Mouse (Mus musculus): ENCODE measurements around the gene Npy1r. TPM values are rescaled to one million over a fixed set of nuclear protein-coding genes. Genes with fewer than 3 reads are reported as not detected.
A peak's percentile ranks its signal among the peaks of the same experiment; 100 is the strongest.

The Npy1r gene
- total RNA-seq (2021) = 10 to 100 TPM; 32.1 to 33.6 TPM

DNA sequence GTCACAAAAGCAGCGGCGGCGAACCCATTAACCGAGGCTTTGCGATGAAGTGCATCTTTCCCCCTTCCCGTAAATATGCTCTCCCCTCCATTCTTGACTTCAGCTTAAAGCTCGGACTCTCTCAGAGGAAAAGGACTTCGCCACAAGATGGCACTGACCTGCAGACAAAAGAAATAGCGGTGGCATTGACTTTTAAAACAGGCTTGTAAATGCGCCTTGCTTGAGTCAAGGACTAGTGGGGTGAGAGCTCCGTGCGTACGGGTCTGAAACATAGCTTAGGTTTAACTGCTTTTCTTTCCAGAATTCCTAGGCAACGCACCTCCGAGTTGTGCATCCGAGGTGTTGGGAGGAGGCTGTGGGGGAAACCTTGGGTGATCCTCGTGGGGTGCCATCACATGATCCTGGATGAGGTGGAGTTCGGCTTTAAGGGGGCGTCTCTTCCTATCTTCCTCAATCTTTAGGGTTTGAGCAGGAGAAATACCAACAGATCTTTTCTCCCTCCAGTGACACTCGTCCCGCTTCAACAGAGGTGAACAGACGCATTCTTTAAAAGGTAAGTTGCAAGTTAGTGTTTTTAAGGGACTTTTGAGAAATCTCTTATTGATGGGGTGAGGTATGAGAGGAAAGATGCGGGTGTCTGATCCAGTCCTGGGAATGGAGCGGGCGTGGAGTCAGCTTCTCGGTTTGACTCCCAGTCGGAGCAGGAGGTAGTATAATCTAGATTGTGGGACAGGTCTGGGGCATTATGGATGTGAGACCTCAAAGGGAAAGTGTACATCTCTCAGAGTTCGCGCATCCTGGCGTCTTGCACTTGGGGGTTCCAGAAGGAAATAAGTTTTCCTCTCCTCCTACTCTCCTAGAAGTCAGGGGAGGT is at the start of gene Npy1r:
Gene Npy1r (plus strand): TSS at position 223 of the 874 bp plus-strand sequence.
- DNase-seq = peak; percentile 44
- intact Hi-C loops (cut with DNase I) = loop anchor here (5.0 kb wide), 2 partner anchors 630 to 700 kb away; no protein-coding TSS in a partner anchor

DNA sequence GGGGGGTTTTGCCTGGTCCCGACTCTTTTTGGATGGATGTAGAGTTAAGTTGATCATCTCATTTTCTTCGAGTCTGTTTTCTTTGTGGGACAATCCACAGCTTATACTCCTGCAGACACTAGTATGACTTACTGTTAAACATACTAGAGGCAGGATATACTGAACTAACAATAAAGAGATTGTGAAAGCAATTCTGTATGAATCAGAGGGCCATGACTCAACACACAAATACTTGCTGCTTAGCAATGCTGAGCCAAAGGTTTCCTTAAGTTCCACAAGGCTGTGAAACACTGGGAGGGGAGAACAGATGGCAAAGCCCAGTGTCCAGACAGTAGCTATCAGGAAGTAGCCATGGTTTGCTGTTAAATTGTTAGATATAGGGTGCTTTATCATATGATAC is 15.7 kb upstream of the Npy1r start:
- intact Hi-C loops (cut with DNase I) = no loop called here
- DNase-seq = no peak

DNA sequence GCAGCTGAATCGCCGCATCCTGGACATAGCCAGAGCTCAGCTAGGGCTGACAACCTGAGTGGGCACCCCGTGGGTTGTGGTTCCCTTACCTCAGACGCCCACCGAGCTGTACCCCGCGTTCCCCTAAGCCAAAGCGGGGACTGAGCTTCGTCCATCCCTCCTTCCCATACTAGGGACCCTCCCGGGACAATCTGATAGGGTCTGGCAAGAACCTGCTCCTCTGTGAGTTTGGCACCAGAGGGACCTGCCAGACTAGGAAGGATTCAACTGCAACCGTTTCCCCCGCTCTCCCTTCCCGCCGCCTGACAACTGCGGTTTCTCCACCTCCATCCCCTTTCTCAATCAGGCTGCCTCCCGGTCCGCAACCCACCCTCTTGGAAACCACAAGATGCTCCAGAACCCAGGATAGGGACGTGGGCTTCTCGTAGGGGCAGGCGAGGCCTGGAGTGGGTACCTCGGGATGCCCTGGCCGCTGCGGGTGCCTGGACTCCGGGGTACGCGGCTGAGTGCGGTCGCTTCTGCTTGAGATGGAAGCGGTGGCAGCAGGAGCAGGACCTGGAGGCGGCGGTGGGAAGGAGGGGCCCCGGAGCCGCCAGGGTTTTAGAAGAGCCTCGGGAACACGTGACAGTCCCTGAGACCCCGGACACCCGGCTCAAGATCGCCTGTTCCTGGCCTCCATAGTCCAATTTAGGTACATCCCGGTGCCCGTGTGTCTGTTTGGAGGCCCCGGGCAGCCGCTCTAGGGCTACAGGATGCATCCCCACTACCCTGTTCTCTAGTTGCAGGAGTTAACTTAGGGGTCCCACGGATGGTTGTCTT is 9.3 kb upstream of the Npy1r start, which contains the start of gene Npy5r:
Gene Npy5r (minus strand): TSS at position 618 of the 819 bp plus-strand sequence.
- DNase-seq = peak; percentile 38
- intact Hi-C loops (cut with DNase I) = no loop called here

GRCm38 (mm10) chr8:66688395-66688794 is 8.6 kb upstream of the Npy1r start:
- no peak for DNase-seq
- intact Hi-C loops (cut with DNase I) = no loop called here

DNA sequence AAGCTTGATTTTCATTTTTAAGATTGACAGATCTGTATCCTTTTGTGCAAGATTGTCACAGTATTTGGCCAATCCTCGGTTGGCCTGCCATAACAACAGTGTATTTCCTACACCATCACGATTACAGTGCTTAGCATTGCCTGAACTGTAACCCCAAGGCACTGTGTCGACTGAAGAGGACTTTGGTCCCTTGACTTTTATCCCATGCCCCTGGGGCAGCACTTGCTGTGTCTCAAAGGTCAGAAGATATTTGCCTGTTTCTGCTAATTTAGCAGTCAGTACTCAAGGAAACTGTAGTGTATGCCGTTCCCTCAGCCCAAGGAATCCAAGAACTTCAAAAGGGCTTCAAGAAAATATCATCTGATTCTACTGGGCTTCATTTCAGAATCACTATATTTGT is 8.2 kb upstream of the Npy1r start:
- intact Hi-C loops (cut with DNase I) = no loop called here
- no peak for DNase-seq

- intact Hi-C loops (cut with DNase I) = no loop called here
- DNase-seq = no peak
These were observed 6.6 kb upstream of the Npy1r start for GRCm38 (mm10) chr8:66690402-66690801.

DNA sequence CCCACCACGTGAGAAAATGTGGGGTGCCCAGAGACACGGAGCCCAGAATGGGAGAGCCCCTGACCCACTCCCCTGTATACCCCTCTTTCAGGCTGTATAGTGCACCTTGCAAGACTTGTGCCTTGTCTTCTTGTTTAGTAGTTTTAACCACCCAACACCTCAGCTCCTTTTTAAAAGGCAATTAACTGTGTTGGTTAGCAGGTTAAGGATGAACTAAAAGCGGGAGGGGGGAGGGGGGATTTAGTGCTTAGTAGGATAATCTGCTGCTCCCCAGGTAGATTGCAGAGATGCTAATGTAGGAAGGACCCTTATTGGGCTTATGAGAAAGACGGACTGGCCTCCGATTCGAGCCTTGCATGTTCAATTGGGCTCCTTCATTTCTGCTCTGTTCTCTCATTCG is 1.0 kb downstream of the Npy1r start:
- intact Hi-C loops (cut with DNase I) = loop anchor here (5.0 kb wide), 2 partner anchors 629 to 699 kb away; no protein-coding TSS in a partner anchor
- no peak for DNase-seq

DNA sequence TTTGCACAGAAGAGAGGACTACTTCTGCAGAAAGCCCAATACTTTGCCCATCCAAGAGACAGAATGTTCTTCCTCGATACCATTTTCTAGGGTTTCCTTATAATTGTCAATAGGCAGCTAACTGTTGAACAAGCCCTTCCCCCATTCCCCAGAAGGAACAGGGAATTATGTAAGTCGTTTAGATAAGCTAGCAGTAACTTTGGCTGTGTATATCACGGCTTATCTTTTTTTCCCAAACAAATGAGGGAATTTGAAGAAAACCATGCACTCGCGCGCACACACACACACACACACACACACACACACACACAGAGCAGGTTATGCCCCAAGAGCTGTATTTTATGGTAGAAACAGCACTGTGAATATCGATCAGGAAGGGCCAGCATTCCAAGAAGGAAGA is 1.8 kb downstream of the Npy1r start:
- intact Hi-C loops (cut with DNase I) = loop anchor here (5.0 kb wide), 2 partner anchors 629 to 699 kb away; no protein-coding TSS in a partner anchor
- no peak for DNase-seq

- intact Hi-C loops (cut with DNase I) = no loop called here
These were observed 17.5 kb downstream of the Npy1r start for GRCm38 (mm10) chr8:66714324-66714975.

DNA sequence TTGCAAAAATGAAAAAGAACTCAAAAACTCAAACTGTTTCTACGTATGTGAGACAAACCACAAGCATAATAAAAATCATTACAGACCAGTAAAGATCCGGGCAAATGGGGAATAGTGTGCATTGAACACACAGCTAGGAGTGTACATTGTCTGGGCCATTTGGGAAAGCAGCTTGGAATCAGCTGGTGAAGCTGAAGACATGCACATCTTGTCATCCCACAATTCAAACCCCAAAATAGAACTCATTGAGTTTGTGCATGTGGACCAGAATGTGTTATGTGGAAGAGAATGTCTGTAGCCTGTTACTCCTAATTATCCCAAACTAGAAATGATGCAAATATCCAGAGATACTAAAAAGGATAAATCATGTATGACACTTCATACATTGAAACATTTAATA is 25.8 kb downstream of the Npy1r start:
- intact Hi-C loops (cut with DNase I) = no loop called here
- DNase-seq = no peak

More at GRCm38 (mm10) chr8:66714324-66714975, 17.5 kb downstream of the Npy1r start:
- DNase-seq = no peak

GRCm38 (mm10) chr8:66729446-66729845 is 32.5 kb downstream of the Npy1r start:
- DNase-seq = no peak
- intact Hi-C loops (cut with DNase I) = no loop called here

- intact Hi-C loops (cut with DNase I) = no loop called here
- DNase-seq = no peak
These were observed 35.0 kb downstream of the Npy1r start for GRCm38 (mm10) chr8:66731957-66732356.

DNA sequence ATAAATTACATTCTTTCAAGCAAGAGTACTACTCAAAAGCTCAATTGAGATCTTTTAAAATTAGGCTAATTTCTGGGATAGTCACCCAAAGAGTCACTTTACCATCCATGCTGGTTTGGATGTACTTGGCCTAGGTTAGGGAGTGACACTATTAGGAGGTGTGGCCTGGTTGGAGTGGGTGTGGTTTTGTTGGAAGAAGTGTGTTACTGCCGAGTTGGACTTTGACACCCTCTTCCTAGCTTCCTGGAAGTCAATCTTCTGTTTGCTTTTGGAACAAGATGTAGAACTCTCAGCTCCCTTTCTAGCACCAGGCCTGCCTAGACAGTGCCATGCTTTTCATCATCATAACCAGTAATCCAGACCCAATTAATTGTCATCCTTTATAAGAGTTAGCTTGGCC is 45.4 kb downstream of the Npy1r start:
- intact Hi-C loops (cut with DNase I) = no loop called here
- DNase-seq = no peak

DNA sequence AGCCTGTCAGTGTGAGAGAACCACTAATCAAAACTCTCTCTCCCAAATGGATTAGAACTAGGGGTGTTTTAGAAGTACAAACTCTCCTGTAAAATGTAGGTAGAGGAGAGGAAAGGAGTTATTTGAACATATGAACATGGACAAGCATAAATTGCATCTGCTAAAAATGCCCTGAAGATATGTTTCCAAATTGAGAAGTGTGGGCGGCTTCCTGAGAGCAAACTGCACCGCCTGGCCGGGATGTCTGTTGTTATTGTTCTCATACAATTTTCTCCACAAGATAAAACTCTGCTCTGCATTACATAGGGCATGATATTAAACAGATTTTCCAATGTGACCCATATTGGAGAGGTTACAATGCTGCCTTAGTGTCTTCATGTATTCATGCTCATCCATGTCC is 48.6 kb downstream of the Npy1r start:
- no peak for DNase-seq

DNA sequence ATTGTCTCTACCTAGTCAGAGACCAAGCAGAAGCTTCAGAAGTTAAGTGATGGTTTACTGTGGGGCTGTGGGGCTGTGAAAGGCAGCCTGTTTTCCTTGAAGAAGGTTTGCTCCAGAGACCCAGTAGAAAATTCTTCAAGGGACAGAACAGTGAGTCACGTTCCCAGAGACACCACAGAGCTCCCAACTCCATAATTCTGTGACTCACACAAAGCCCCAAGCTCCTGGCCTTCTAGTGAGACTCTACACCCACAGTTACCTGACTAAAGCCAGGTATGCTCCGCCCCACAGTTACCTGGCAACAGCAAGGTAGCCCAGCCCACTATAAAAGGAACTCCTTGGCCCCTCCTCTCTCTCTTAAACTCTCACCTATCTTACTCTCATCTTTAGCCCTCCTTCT is 54.6 kb downstream of the Npy1r start:
- intact Hi-C loops (cut with DNase I) = no loop called here
- DNase-seq = no peak

More for the DNA sequence above, 48.6 kb downstream of the Npy1r start:
- intact Hi-C loops (cut with DNase I) = no loop called here

DNA sequence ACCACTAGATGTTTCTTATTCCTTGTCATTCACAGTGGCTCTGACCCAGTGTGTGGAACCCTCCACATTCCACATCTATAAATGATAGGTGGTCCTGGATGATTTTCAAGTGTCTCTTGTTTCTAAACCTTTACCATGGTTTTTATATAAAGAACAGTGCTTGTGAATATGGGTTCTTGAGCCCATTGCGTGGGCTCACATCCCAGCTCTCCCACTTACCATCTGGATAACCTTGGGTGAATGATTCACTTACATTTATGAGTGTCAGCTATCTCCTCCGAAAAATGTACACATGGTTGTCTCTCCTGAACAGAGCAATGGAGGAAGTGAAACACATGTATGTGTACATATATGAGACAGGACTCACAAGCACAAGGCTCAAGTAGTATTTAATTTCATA is 59.2 kb downstream of the Npy1r start:
- intact Hi-C loops (cut with DNase I) = no loop called here
- no peak for DNase-seq

Other genes starting within 250 kb of the Npy1r start
- 10 to 100 TPM; 17.1 to 17.2 TPM for gene Tma16, start 210.7 kb upstream of the Npy1r start, total RNA-seq (2021)
- gene Tktl2, start 185.4 kb upstream of the Npy1r start, total RNA-seq (2021) = under 1 TPM; 0.24 to 0.32 TPM
- gene Npy5r, start 9.1 kb upstream of the Npy1r start, total RNA-seq (2021) = 1 to 10 TPM; 1.9 to 3.1 TPM
- 10 to 100 TPM; 14.6 to 15.2 TPM for gene Naf1, start 163.0 kb downstream of the Npy1r start, total RNA-seq (2021)